Mouse (Mus musculus) lung, embryonic 16.5 days (tissue): Measurements from ENCODE around the gene Actn2. TPM values are rescaled to one million over a fixed set of nuclear protein-coding genes. Genes with fewer than 3 reads are reported as not detected.

Source experiments
- ATAC-seq: fragments of 200-750 bp; cut with Nextera tagmentation; 2 replicates; pipeline ENCODE4 v1.8.0; 2017; ENCODE audit warnings: low read depth, mild to moderate bottlenecking, moderate library complexity
- H3K27ac ChIP-seq: fragments of 300-500 bp; sonication (generic); 2 replicates; pipeline ENCODE4 v1.5.1; 2014; ENCODE audit warnings: mild to moderate bottlenecking, control low read depth, low read length
- H3K27me3 ChIP-seq: fragments of 300-500 bp; sonication (generic); 2 replicates; pipeline ENCODE4 v1.6.1; 2014; ENCODE audit warnings: low read depth, low read length, mixed read lengths; ENCODE audit not compliant: control insufficient read depth, insufficient read depth
- H3K36me3 ChIP-seq: fragments of 300-500 bp; sonication (generic); 2 replicates; pipeline ENCODE4 v1.6.1; 2014; ENCODE audit warnings: low read length; ENCODE audit not compliant: control insufficient read depth, insufficient read depth
- H3K4me1 ChIP-seq: fragments of 300-500 bp; sonication (generic); replicated peaks from 2 replicates; pipeline ENCODE4 v1.6.1; 2014; ENCODE audit warnings: low read length, mixed read lengths; ENCODE audit not compliant: control insufficient read depth, insufficient read depth
- H3K4me2 ChIP-seq: fragments of 300-500 bp; sonication (generic); 2 replicates; pipeline ENCODE4 v1.6.1; 2014; ENCODE audit warnings: low read depth, low read length, control low read depth
- H3K4me3 ChIP-seq: fragments of 300-500 bp; sonication (generic); 2 replicates; pipeline ENCODE4 v1.5.1; 2014; ENCODE audit warnings: mild to moderate bottlenecking, low read length, control low read depth
- H3K9ac ChIP-seq: fragments of 300-500 bp; sonication (generic); 2 replicates; pipeline ENCODE4 v1.6.1; 2014; ENCODE audit warnings: low read length, control low read depth
- H3K9me3 ChIP-seq: fragments of 300-500 bp; sonication (generic); 2 replicates; pipeline ENCODE4 v1.6.1; 2016; ENCODE audit warnings: low read length; ENCODE audit not compliant: control insufficient read depth
- WGBS: fragments of 180-500 bp; shearing (Covaris S2); extraction: QIAGEN DNeasy Blood & Tissue Kit; methylation state at CpG from one replicate; pipeline ENCODE4 v1.1.7; 2014; 5-methylcytosine and 5-hydroxymethylcytosine counted together
- polyA plus RNA-seq: library from polyadenylated mRNA; unstranded; fragments of >200 nt; fragmentation: Nextera tagmentation; extraction: Ambion mirVana; gene quantifications from 2 replicates; pipeline ENCODE4 v1.2.1, GENCODE M21; 2015

Actn2 gene
- polyA plus RNA-seq, 1 experiment from 2014 or later, result 42.4 TPM

GRCm38 (mm10) chr13:12356184-12356583 is 15.6 kb upstream of the Actn2 start:
- 51% methylated on average over 4 of the region's 4 CpGs for WGBS
- Histone ChIP-seq H3K27me3 (no peaks in the 10 kb centered on the region), H3K9me3 (no peaks in the 10 kb centered on the region), H3K9ac (no peak overlapping the region), H3K4me2 (no peak overlapping the region), H3K4me3 (no peak overlapping the region), H3K4me1 (no peaks in the 10 kb centered on the region), H3K27ac (no peak overlapping the region), H3K36me3 (no peaks in the 10 kb centered on the region)
- ATAC-seq, result no peak

- ATAC-seq, result no peak
- H3K4me2 ChIP-seq, result no peak overlapping the region
- H3K9ac ChIP-seq, result no peak overlapping the region
- no peaks in the 10 kb centered on the region for H3K36me3 ChIP-seq
- H3K27ac ChIP-seq, result no peak overlapping the region
- no peaks in the 10 kb centered on the region for H3K4me1 ChIP-seq
- H3K9me3 ChIP-seq, result no peaks in the 10 kb centered on the region
- H3K4me3 ChIP-seq, result no peak overlapping the region
- H3K27me3 ChIP-seq, result no peaks in the 10 kb centered on the region
- 59% methylated on average over 13 of the region's 13 CpGs for WGBS
These were observed 8.8 kb upstream of the Actn2 start for GRCm38 (mm10) chr13:12349197-12349824.

DNA sequence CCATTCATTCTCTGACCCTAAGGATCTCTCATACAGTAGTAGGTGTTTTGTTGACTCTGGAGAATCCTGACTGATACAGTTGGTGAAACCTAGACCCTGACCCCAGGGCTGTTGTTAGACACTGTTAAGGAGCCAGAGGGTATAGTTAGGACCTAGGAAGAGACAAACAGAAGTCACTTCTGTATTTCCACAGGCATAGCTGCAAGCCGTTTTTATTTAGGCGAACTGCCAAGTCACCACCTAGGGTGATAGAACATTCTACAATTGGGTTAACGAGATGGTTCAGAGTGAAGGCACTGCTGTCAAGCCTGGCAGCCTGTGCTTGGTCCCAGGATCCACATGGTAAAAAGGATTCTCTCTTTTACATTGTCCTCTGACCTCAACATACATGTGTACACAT is 6.3 kb upstream of the Actn2 start:
- no peak overlapping the region for H3K27ac ChIP-seq
- WGBS, result 69% methylated on average over 3 of the region's 3 CpGs
- ATAC-seq, result no peak
- no peak overlapping the region for H3K4me2 ChIP-seq
- H3K36me3 ChIP-seq, result no peaks in the 10 kb centered on the region
- H3K9me3 ChIP-seq, result no peaks in the 10 kb centered on the region
- H3K27me3 ChIP-seq, result no peaks in the 10 kb centered on the region
- no peak overlapping the region for H3K9ac ChIP-seq
- no peaks in the 10 kb centered on the region for H3K4me1 ChIP-seq
- H3K4me3 ChIP-seq, result no peak overlapping the region

DNA sequence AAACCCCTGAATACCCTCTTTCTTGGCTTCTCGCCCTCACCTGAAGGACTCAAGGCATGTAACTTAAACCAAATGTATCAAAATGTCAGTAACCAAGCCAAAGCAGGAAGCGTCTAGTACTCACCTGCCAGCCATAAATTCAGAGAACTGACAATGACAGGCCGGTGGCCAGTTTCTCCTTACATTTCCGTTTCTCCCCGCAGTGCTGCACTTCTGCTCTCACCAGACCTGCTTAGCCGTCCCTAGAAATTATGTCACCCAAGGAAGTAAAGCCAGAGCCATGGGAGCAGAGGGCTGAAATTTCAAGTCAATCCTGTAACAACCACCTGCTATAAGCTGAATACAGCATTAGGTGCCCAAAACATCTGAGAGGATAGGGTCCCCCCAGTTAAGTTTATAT is 887 bp upstream of the Actn2 start:
- H3K9me3 ChIP-seq, result no peaks in the 10 kb centered on the region
- 34% methylated on average over 6 of the region's 6 CpGs for WGBS
- no peak overlapping the region for H3K4me3 ChIP-seq
- H3K27ac ChIP-seq, result no peak overlapping the region
- peaks cover 3% of the 10 kb centered on the region; the same call in 1 of the 2 replicates for H3K4me1 ChIP-seq
- H3K9ac ChIP-seq, result no peak overlapping the region
- H3K4me2 ChIP-seq, result no peak overlapping the region
- no peaks in the 10 kb centered on the region; the same call in 1 of the 2 replicates for H3K27me3 ChIP-seq
- ATAC-seq, result no peak
- H3K36me3 ChIP-seq, result no peaks in the 10 kb centered on the region

DNA sequence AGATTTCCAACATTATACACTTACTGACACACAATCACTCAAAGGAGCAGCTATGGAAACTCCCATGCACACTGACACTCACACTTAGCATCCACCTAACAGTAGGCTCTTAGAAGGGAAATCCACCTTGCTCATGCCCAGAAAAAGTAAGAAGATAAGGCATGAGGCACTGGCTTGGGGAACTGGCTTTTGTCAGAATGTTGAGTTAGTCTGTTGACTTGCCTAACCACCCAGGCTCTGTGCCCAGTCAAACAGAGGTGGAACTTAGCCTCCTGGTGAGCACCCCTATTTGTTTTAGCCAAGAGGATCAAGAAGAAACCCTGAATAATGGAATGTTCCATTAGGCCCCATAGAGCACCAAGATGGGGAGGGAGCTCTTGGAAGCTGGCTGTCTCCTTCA is 1.1 kb downstream of the Actn2 start:
- Histone ChIP-seq H3K27me3 (no peaks in the 10 kb centered on the region; the same call in 1 of the 2 replicates), H3K4me2 (no peak overlapping the region), H3K9ac (no peak overlapping the region), H3K4me3 (no peak overlapping the region), H3K27ac (no peak overlapping the region), H3K9me3 (no peaks in the 10 kb centered on the region), H3K36me3 (no peaks in the 10 kb centered on the region), H3K4me1 (peaks cover 3% of the 10 kb centered on the region; the same call in 1 of the 2 replicates)
- no peak for ATAC-seq

- 70% methylated on average over 7 of the region's 7 CpGs for WGBS
- H3K4me3 ChIP-seq, result no peak overlapping the region
- ATAC-seq, result no peak
These were observed 2.8 kb downstream of the Actn2 start for GRCm38 (mm10) chr13:12337752-12338151.

GRCm38 (mm10) chr13:12334016-12334415 is 6.5 kb downstream of the Actn2 start:
- H3K4me2 ChIP-seq, result no peak overlapping the region

More at GRCm38 (mm10) chr13:12337752-12338151, 2.8 kb downstream of the Actn2 start:
- Histone ChIP-seq H3K9me3 (no peaks in the 10 kb centered on the region), H3K36me3 (no peaks in the 10 kb centered on the region), H3K4me1 (peaks cover 3% of the 10 kb centered on the region; the same call in 1 of the 2 replicates), H3K9ac (no peak overlapping the region), H3K4me2 (no peak overlapping the region), H3K27ac (no peak overlapping the region), H3K27me3 (no peaks in the 10 kb centered on the region; the same call in 1 of the 2 replicates)

DNA sequence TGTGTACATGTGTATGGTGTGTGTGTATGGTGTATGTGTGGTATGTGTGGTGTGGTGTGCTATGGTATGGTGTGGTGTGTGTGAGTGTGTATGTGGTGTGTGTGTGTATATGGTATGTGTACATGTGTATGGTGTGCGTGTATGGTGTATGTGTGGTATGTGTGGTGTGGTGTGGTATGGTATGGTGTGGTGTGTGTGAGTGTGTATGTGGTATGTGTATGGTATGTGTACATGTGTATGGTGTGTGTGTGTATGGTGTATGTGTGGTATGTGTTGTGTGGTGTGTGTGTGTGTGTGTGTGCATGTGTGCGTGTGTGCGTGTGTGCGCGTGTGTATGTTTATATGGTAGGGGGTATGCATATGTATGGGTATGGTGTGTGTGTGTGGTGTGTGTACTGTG is 9.0 kb downstream of the Actn2 start:
- Histone ChIP-seq H3K27me3 (no peaks in the 10 kb centered on the region), H3K4me3 (no peak overlapping the region), H3K27ac (no peak overlapping the region), H3K4me1 (no peaks in the 10 kb centered on the region), H3K9ac (no peak overlapping the region), H3K36me3 (no peaks in the 10 kb centered on the region), H3K9me3 (no peaks in the 10 kb centered on the region), H3K4me2 (no peak overlapping the region)
- ATAC-seq, result no peak
- WGBS, result over 99% methylated on average over 5 of the region's 5 CpGs

More at GRCm38 (mm10) chr13:12334016-12334415, 6.5 kb downstream of the Actn2 start:
- 50% methylated on average over 12 of the region's 12 CpGs for WGBS
- ATAC-seq, result no peak
- H3K4me1 ChIP-seq, result no peaks in the 10 kb centered on the region
- no peaks in the 10 kb centered on the region for H3K9me3 ChIP-seq
- H3K9ac ChIP-seq, result no peak overlapping the region
- no peaks in the 10 kb centered on the region for H3K27me3 ChIP-seq
- H3K27ac ChIP-seq, result no peak overlapping the region
- H3K4me3 ChIP-seq, result no peak overlapping the region
- no peaks in the 10 kb centered on the region for H3K36me3 ChIP-seq

DNA sequence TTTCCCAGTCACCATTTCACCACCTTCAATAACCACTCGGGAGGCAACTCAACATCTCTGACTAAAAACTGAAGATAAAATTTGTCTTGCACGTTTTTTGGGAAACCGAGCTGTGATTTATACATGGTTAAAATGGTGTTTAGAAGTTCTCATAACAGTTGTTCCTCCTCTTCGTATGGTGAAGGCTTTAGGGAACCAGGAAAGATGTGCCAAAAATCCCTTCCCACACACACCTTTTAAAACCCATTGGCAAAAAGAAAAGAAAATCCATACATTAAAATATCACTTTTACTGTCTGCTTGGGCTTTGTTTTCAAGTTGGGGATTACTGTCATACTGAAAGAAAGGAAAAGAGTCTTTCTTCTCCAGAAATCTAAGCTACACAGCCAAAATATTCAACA is 12.2 kb downstream of the Actn2 start:
- no peaks in the 10 kb centered on the region for H3K27me3 ChIP-seq
- no peak overlapping the region for H3K4me2 ChIP-seq
- H3K9ac ChIP-seq, result no peak overlapping the region
- no peaks in the 10 kb centered on the region for H3K4me1 ChIP-seq
- H3K36me3 ChIP-seq, result no peaks in the 10 kb centered on the region
- ATAC-seq, result no peak
- no peak overlapping the region for H3K27ac ChIP-seq
- H3K9me3 ChIP-seq, result no peaks in the 10 kb centered on the region
- 69% methylated on average over 4 of the region's 4 CpGs for WGBS
- H3K4me3 ChIP-seq, result no peak overlapping the region

DNA sequence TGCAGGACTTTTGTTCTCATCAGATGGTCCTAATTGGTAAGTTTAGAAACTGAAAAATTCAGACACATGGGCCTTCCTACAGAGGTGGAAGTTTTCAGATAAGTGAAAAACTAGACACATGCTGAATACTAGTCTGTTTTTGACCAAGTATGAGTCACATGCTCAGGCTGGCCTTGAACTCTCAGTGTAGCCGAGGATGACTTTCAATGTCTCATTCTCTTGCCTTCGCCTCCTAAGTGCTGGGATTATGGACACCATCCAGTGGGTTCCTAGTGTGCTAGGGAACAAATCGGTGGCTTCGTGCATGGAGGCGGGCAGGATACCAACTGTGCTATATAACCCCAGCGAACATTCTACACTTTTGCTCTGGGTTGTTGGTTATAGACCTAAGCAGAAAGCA is 13.0 kb downstream of the Actn2 start:
- WGBS, result 89% methylated on average over 6 of the region's 6 CpGs
- Histone ChIP-seq H3K9ac (no peak overlapping the region), H3K27ac (no peak overlapping the region), H3K4me1 (no peaks in the 10 kb centered on the region), H3K4me3 (no peak overlapping the region), H3K4me2 (no peak overlapping the region), H3K9me3 (no peaks in the 10 kb centered on the region), H3K36me3 (no peaks in the 10 kb centered on the region), H3K27me3 (no peaks in the 10 kb centered on the region)
- ATAC-seq, result no peak
